Mouse (Mus musculus): Measurements from ENCODE around the gene Pfdn4.

Pfdn4 gene

GRCm38 (mm10) chr2:170548046-170548445, 51.8 kb downstream of the Pfdn4 start:
- in situ Hi-C loops (cut with MboI, MseI) = no loop called here

GRCm38 (mm10) chr2:170549146-170549545, 52.9 kb downstream of the Pfdn4 start:
- in situ Hi-C loops (cut with MboI, MseI) = no loop called here

DNA sequence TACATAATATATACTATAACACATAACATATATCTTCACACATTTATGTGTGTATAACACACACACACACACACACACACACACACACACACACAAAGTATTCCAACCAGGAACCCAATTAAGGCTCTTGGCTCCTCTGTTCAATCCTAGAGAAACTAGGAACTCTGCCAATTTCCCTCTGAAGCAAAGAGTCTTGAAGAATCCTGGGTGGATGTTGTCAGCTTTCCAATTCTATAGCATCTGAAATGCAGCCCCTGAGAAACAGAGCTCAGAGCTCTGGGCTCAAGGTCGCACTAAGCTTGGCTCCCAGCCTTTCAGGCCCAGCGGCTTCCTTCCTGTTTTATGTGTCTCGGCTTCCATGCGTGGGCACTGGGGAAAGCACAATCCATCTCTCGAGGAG, 54.0 kb downstream of the Pfdn4 start:
- in situ Hi-C loops (cut with MboI, MseI) = no loop called here

DNA sequence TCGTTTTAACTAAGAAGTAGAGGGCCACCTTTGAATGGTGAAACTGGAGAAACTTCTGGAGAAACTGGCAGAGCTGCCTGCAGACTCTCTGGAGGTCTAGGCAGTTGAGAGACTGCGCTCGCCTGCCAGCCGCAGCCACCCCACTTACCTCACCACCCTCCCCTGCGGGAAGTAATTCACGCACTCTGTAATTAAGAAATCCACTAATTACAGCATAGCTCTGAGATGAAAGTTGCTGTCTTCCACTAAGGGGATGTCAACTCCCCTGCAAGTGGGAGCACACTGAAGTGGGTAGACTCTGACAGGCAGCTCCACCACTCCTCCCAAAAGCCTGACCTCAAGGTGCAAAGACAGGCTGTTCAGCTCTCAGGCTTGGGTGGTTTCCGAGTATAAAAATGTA, 55.9 kb downstream of the Pfdn4 start:
- in situ Hi-C loops (cut with MboI, MseI) = no loop called here

GRCm38 (mm10) chr2:170563956-170564855, 68.0 kb downstream of the Pfdn4 start:
- in situ Hi-C loops (cut with MboI, MseI) = no loop called here

- in situ Hi-C loops (cut with MboI, MseI) = no loop called here
These were observed 68.8 kb downstream of the Pfdn4 start for GRCm38 (mm10) chr2:170564995-170565394.
